ENCODE assay signal across 16 mouse cellular contexts in genomic region chr13:28942926-28943325, GRCm38 (mm10).
"Had no signal": no experiment of that assay in that cellular context is flagged by ENCODE, and none has a peak within 500 bp of the region (broad histone marks: within the 10 kb centered on the region; RNA-seq: fewer than 3 reads in every experiment).

No protein-coding gene starts in this region.

- ATAC-seq: intestine, postnatal 0 days; liver, embryonic 12.5 days had no signal

- DNase-seq: kidney, adult 8-10 months; kidney, postnatal 36 days; layer of hippocampus, adult 9-11 months; layer of hippocampus, postnatal 36 days; lung, embryonic 14.5 days; lung, postnatal 10 days; lung, postnatal 4 days; right cerebral cortex, adult 18-20 months; right cerebral cortex, postnatal 25 days had no signal

- H3K4me2 ChIP-seq: limb, embryonic 15.5 days; liver, embryonic 12.5 days; lung, embryonic 14.5 days; midbrain, embryonic 13.5 days; neural tube, embryonic 15.5 days had no signal

- H3K9me3 ChIP-seq: limb, embryonic 15.5 days; liver, embryonic 12.5 days; megakaryocyte, embryonic 14.5 days; midbrain, embryonic 13.5 days; neural tube, embryonic 15.5 days had no signal

- H3K4me3 ChIP-seq: limb, embryonic 15.5 days; liver, embryonic 12.5 days; megakaryocyte, embryonic 14.5 days; midbrain, embryonic 13.5 days; neural tube, embryonic 15.5 days had no signal

- H3K9ac ChIP-seq: limb, embryonic 15.5 days; liver, embryonic 12.5 days; lung, embryonic 14.5 days; midbrain, embryonic 13.5 days; neural tube, embryonic 15.5 days had no signal

- H3K27me3 ChIP-seq: limb, embryonic 15.5 days; liver, embryonic 12.5 days; megakaryocyte, embryonic 14.5 days; midbrain, embryonic 13.5 days; neural tube, embryonic 15.5 days had no signal

- H3K27ac ChIP-seq: kidney, postnatal 0 days; limb, embryonic 15.5 days; liver, embryonic 12.5 days; neural tube, embryonic 15.5 days had no signal

- H3K36me3 ChIP-seq: limb, embryonic 15.5 days; liver, embryonic 12.5 days; neural tube, embryonic 15.5 days had no signal
